Mouse (Mus musculus) testis, adult 2 months (tissue): Measurements from ENCODE around the gene Noct.

Experiments used
- CTCF ChIP-seq: fragments of 200-500 bp; IDR thresholded peaks from 2 replicates; pipeline ENCODE4 v1.5.1; 2012; ENCODE audit warnings: low read depth, mild to moderate bottlenecking, inconsistent platforms, low read length, moderate library complexity; ENCODE audit not compliant: control insufficient read depth, insufficient read depth, insufficient replicate concordance
- POLR2A ChIP-seq: fragments of 200-500 bp; IDR thresholded peaks from 2 replicates; pipeline ENCODE4 v1.6.1; 2012; ENCODE audit warnings: low read depth, mild to moderate bottlenecking, inconsistent platforms, low read length, moderate library complexity; ENCODE audit not compliant: control insufficient read depth

DNA sequence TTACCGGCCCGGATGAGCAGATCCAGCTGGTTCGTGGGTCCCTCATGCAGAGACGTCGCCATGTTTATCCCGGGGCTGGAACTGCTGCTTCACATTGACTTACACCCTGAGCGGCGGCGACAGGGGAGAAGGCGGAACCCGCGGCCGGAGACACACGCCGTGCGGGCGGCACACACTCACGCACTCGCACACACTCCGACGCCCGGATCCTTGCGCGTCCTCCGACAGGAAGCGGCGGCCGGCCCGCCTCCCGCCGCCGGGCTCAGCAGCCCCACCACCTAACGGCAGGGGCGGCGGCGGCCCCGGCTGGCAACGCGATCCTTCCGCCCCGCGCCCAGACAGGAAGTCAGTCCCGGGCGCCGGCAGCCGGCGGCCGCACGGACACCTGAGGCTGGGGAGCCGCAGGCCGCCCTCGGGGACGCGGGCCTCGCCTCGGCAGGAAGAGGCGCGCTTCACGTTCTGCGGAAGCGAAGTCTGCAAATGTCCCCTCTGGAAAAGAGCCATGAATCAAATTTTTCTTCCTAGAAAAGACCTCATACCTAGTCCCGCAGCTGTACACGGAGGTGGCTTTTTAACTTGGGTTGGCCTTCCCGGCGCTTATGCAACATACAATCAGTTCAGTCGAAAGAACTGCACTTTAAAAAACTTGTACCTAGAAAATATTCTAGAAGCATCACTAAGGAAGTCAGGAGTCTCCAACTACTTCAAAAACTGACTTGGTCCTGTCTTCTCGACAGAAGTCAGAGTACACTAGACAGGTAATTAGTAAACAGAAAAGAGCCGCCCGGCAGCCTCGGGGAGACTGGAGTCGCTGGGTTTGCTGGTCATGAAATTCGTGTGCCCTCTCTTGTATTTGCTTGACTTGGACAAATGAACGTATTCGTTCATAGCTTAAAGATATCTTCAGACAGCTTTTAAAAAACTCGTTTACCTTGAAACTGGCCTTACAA, 53.2 kb downstream of the Noct start:
- TF ChIP-seq POLR2A = peak; percentile 67
- TF ChIP-seq CTCF = no peak
